Mouse (Mus musculus) ES-Bruce4 (cell line): ENCODE measurements around the gene Gosr2.
A peak's percentile ranks its signal among the peaks of the same experiment; 100 is the strongest.

Experiments used
- CTCF ChIP-seq: IDR thresholded peaks from one replicate; pipeline ENCODE4 v1.8.1; 2011; ENCODE audit warnings: low read depth, low read length
- EP300 ChIP-seq: IDR thresholded peaks from 2 replicates; pipeline ENCODE4 v1.6.1; 2011; ENCODE audit warnings: low read depth, low read length; ENCODE audit not compliant: insufficient read depth
- POLR2A ChIP-seq: IDR thresholded peaks from one replicate; pipeline ENCODE4 v1.8.1; 2011; ENCODE audit warnings: low read length; ENCODE audit not compliant: insufficient read depth

GRCm38 (mm10) chr11:103688980-103689378, 8.7 kb downstream of the Gosr2 start:
- TF ChIP-seq POLR2A (no peak), CTCF (no peak), EP300 (0 out of 2 replicates have a peak, but pooled peaks have one; percentile 31)
